Mouse (Mus musculus) right cerebral cortex, postnatal 10 days (tissue): ENCODE results near the gene Urm1.

ENCODE experiments used
- DNase-seq, 2 experiments: peaks; one replicate each; pipeline ENCODE4 v3.0.0; 2021; ENCODE audit warnings: low spot score in 2 of 2

The Urm1 gene

GRCm38 (mm10) chr2:29827709-29828024 is 7.8 kb downstream of the Urm1 start:
- no peak for DNase-seq

GRCm38 (mm10) chr2:29831106-29831505 is 11.2 kb downstream of the Urm1 start:
- DNase-seq: peak; percentile 55 to 72

- no peak for DNase-seq
Observed at GRCm38 (mm10) chr2:29833796-29834195, 13.9 kb downstream of the Urm1 start.

- no peak for DNase-seq
Observed at GRCm38 (mm10) chr2:29835391-29835899, 15.6 kb downstream of the Urm1 start.

GRCm38 (mm10) chr2:29839460-29839859 is 19.6 kb downstream of the Urm1 start:
- no peak for DNase-seq

GRCm38 (mm10) chr2:29843231-29844105 is 23.6 kb downstream of the Urm1 start:
- peak in 1 of 2 experiments; percentile 39 for DNase-seq

GRCm38 (mm10) chr2:29844115-29844514 is 24.2 kb downstream of the Urm1 start:
- no peak for DNase-seq

- no peak for DNase-seq
Observed at GRCm38 (mm10) chr2:29844661-29845060, 24.8 kb downstream of the Urm1 start.

GRCm38 (mm10) chr2:29845636-29846035 is 25.8 kb downstream of the Urm1 start:
- no peak for DNase-seq

GRCm38 (mm10) chr2:29846061-29846853 is 26.4 kb downstream of the Urm1 start:
- DNase-seq: peak; percentile 61 to 66

GRCm38 (mm10) chr2:29846911-29847310 is 27.0 kb downstream of the Urm1 start:
- no peak for DNase-seq

GRCm38 (mm10) chr2:29849041-29849440 is 29.2 kb downstream of the Urm1 start:
- DNase-seq: no peak

GRCm38 (mm10) chr2:29849841-29850480 is 30.1 kb downstream of the Urm1 start:
- peak; percentile 45 to 61 for DNase-seq

- no peak for DNase-seq
Observed at GRCm38 (mm10) chr2:29852957-29853485, 33.1 kb downstream of the Urm1 start.

GRCm38 (mm10) chr2:29853736-29854135 is 33.9 kb downstream of the Urm1 start:
- no peak for DNase-seq

- no peak for DNase-seq
Observed at GRCm38 (mm10) chr2:29855585-29856210, 35.8 kb downstream of the Urm1 start.

GRCm38 (mm10) chr2:29856451-29857260 is 36.8 kb downstream of the Urm1 start:
- DNase-seq: no peak

- DNase-seq: no peak
Observed at GRCm38 (mm10) chr2:29857341-29857740, 37.5 kb downstream of the Urm1 start.

GRCm38 (mm10) chr2:29857967-29858366 is 38.1 kb downstream of the Urm1 start:
- DNase-seq: no peak

GRCm38 (mm10) chr2:29858748-29859473 is 39.0 kb downstream of the Urm1 start:
- DNase-seq: peak in 1 of 2 experiments; percentile 72
